11 mouse cellular contexts compared by ENCODE assay signal in the genomic region with DNA sequence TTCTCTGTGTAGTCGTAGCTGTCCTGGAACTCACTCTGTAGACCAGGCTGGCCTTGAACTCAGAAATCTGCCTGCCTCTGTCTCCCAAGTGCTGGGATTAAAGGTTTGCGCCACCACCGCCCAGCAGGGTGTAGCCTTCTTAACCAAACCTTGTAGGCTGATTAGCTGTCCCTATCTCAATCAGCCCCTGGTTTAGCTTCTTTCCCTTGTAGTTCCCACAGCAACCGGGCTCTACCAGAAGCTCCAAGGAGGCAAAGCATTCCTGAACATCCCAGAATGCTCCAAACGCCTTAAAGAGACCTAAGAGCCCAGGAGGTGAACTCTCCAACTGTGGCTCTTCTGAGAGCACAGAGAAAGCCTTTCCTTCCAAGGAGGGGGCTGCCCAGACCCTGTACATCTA. TPM values are rescaled to one million over a fixed set of nuclear protein-coding genes. Genes with fewer than 3 reads are reported as not detected.
A peak's percentile ranks its signal among the peaks of the same experiment; 100 is the strongest.
DNase-seq lines count a peak whose midpoint lies in the region; ATAC-seq lines count a peak whose summit lies in the region.
"Had no signal": no experiment of that assay in that cellular context is flagged by ENCODE, and none has a peak within 500 bp of the region (broad histone marks: within the 10 kb centered on the region; RNA-seq: fewer than 3 reads in every experiment).

No protein-coding gene starts in this region.

- peak overlapping the region; percentile 83; the same call in 1 of the 2 replicates for H3K4me2 ChIP-seq in neural tube, embryonic 13.5 days
- H3K4me2 ChIP-seq in heart, embryonic 12.5 days: no peak overlapping the region
- H3K4me2 ChIP-seq in neural tube, embryonic 15.5 days: 0 out of 2 replicates have a peak overlapping the region, but pooled peaks have one; percentile 92

- no peak for DNase-seq in heart, embryonic 10.5 days (ENCODE audit: low spot score)
- DNase-seq in heart, postnatal 25 days (ENCODE audit: low spot score): no peak
- DNase-seq in neural tube, embryonic 10.5 days (ENCODE audit: extremely low spot score, low spot score): no peak
- DNase-seq in kidney, postnatal 25 days: no peak
- DNase-seq in kidney, postnatal 4 days: no peak

- peaks cover 35% of the 10 kb centered on the region for H3K4me1 ChIP-seq in heart, embryonic 10.5 days
- peaks cover 11% of the 10 kb centered on the region for H3K4me1 ChIP-seq in neural tube, embryonic 13.5 days (replicated peaks)
- peaks cover 21% of the 10 kb centered on the region for H3K4me1 ChIP-seq in heart, embryonic 12.5 days (replicated peaks)
- H3K4me1 ChIP-seq in neural tube, embryonic 15.5 days: peaks cover 20% of the 10 kb centered on the region

- no peaks in the 10 kb centered on the region for H3K9me3 ChIP-seq in heart, embryonic 10.5 days
- no peaks in the 10 kb centered on the region for H3K9me3 ChIP-seq in neural tube, embryonic 13.5 days
- H3K9me3 ChIP-seq in heart, embryonic 12.5 days (replicated peaks): no peaks in the 10 kb centered on the region
- H3K9me3 ChIP-seq in neural tube, embryonic 15.5 days (replicated peaks): no peaks in the 10 kb centered on the region
- H3K9me3 ChIP-seq: limb, embryonic 10.5 days; midbrain, embryonic 10.5 days had no signal

- H3K36me3 ChIP-seq in heart, embryonic 10.5 days: no peaks in the 10 kb centered on the region
- H3K36me3 ChIP-seq in neural tube, embryonic 13.5 days: no peaks in the 10 kb centered on the region
- H3K36me3 ChIP-seq in heart, embryonic 12.5 days: no peaks in the 10 kb centered on the region
- H3K36me3 ChIP-seq in neural tube, embryonic 15.5 days: no peaks in the 10 kb centered on the region
- H3K36me3 ChIP-seq: G1E; limb, embryonic 10.5 days; midbrain, embryonic 10.5 days had no signal

- intact Hi-C loops in heart, postnatal 25 days (cut with DNase I): loop anchor here (5.0 kb wide), 1 partner anchor 41 kb away; no protein-coding TSS in a partner anchor

- ATAC-seq in neural tube, embryonic 13.5 days (ENCODE audit: low read depth): no peak
- ATAC-seq in heart, embryonic 12.5 days (ENCODE audit: insufficient number of reproducible peaks, low FRiP score): no peak
- ATAC-seq in neural tube, embryonic 15.5 days (ENCODE audit: low FRiP score): no peak

- 29% methylated on average over 5 of the region's 5 CpGs for WGBS in heart, embryonic 10.5 days
- 62% methylated on average over 5 of the region's 5 CpGs for WGBS in neural tube, embryonic 13.5 days
- WGBS in heart, embryonic 12.5 days: 34% methylated on average over 5 of the region's 5 CpGs
- 63% methylated on average over 5 of the region's 5 CpGs for WGBS in neural tube, embryonic 15.5 days

- peak overlapping the region; percentile 86 for H3K27ac ChIP-seq in heart, embryonic 10.5 days
- no peak overlapping the region for H3K27ac ChIP-seq in neural tube, embryonic 13.5 days (replicated peaks)
- H3K27ac ChIP-seq in heart, embryonic 12.5 days (ENCODE audit: poor library complexity, severe bottlenecking): peak overlapping the region; percentile 88
- no peak overlapping the region for H3K27ac ChIP-seq in neural tube, embryonic 15.5 days (replicated peaks)
- H3K27ac ChIP-seq: limb, embryonic 10.5 days; midbrain, embryonic 10.5 days had no signal

- no peak overlapping the region for H3K9ac ChIP-seq in neural tube, embryonic 13.5 days
- H3K9ac ChIP-seq in heart, embryonic 12.5 days: no peak overlapping the region
- H3K9ac ChIP-seq in neural tube, embryonic 15.5 days (replicated peaks): no peak overlapping the region

- peaks cover 12% of the 10 kb centered on the region; the same call in 1 of the 2 replicates for H3K27me3 ChIP-seq in heart, embryonic 10.5 days (ENCODE audit: insufficient read depth, poor library complexity, severe bottlenecking)
- H3K27me3 ChIP-seq in neural tube, embryonic 13.5 days: peaks cover 39% of the 10 kb centered on the region
- H3K27me3 ChIP-seq in heart, embryonic 12.5 days (replicated peaks): peaks cover 2% of the 10 kb centered on the region; the same call in 1 of the 2 replicates
- peaks cover 15% of the 10 kb centered on the region for H3K27me3 ChIP-seq in neural tube, embryonic 15.5 days (replicated peaks)

- H3K4me3 ChIP-seq in heart, embryonic 10.5 days: no peak overlapping the region
- no peak overlapping the region for H3K4me3 ChIP-seq in neural tube, embryonic 13.5 days
- no peak overlapping the region for H3K4me3 ChIP-seq in heart, embryonic 12.5 days
- no peak overlapping the region for H3K4me3 ChIP-seq in neural tube, embryonic 15.5 days (replicated peaks)

RNA-seq across cellular contexts. Expression of gene Pde4dip, which starts 19.8 kb away (rescaled TPM):
- 42.0 and 84.8 TPM in 2 replicates for polyA plus RNA-seq in heart, embryonic 10.5 days (2016; fragmentation: Nextera tagmentation; extraction: Ambion mirVana)
- 1,000 to 10,000 TPM; 1,803 to 1,950 TPM for total RNA-seq in heart, postnatal 25 days (2021)
- 62.7 and 66.6 TPM in 2 replicates for polyA plus RNA-seq in neural tube, embryonic 13.5 days (2015; fragmentation: Nextera tagmentation; extraction: Ambion mirVana)
- polyA plus RNA-seq in heart, embryonic 12.5 days (2016; fragmentation: Nextera tagmentation; extraction: Ambion mirVana): 101 and 109 TPM in 2 replicates
- polyA plus RNA-seq in neural tube, embryonic 15.5 days (2015; fragmentation: Nextera tagmentation; extraction: Ambion mirVana): 55.2 and 62.6 TPM in 2 replicates

RNA-seq across cellular contexts. Expression of gene Sec22b, which starts 32.3 kb away (rescaled TPM):
- 140 and 154 TPM in 2 replicates for polyA plus RNA-seq in heart, embryonic 10.5 days (2016; fragmentation: Nextera tagmentation; extraction: Ambion mirVana)
- 10 to 100 TPM; 40.8 to 45.4 TPM for total RNA-seq in heart, postnatal 25 days (2021)
- 106 and 111 TPM in 2 replicates for polyA plus RNA-seq in neural tube, embryonic 13.5 days (2015; fragmentation: Nextera tagmentation; extraction: Ambion mirVana)
- 123 and 125 TPM in 2 replicates for polyA plus RNA-seq in heart, embryonic 12.5 days (2016; fragmentation: Nextera tagmentation; extraction: Ambion mirVana)
- polyA plus RNA-seq in neural tube, embryonic 15.5 days (2015; fragmentation: Nextera tagmentation; extraction: Ambion mirVana): 93.9 and 97.1 TPM in 2 replicates

Comparison
In these comparisons a context has a peak if more than half of its experiments do, and no peak if none do; other contexts are left out.
1. H3K27ac ChIP-seq: peak in heart, embryonic 10.5 days (single experiment) and heart, embryonic 12.5 days (single experiment); none in neural tube, embryonic 13.5 days (single experiment) and neural tube, embryonic 15.5 days (single experiment).